Mouse (Mus musculus): Measurements from ENCODE around the gene Arhgef12. TPM values are rescaled to one million over a fixed set of nuclear protein-coding genes. Genes with fewer than 3 reads are reported as not detected.

The Arhgef12 gene
- total and polyA plus RNA-seq, 3 experiments = 11.8 to 33.5 (median 14.7) TPM

- Histone ChIP-seq H3K4me1 (ENCODE audit: control insufficient read depth in 1 of 2, insufficient read depth in 2 of 2, low read length in 2 of 2) (peaks cover 4 to 16% of the 10 kb centered on the region in 2 experiments; a peak in 3 of 4 replicates), H3K27me3 (ENCODE audit: control insufficient read depth in 1 of 2, insufficient read depth in 2 of 2, low read length in 2 of 2) (no peaks in the 10 kb centered on the region), H3K27ac (ENCODE audit: control insufficient read depth, low read depth, low read length) (no peak overlapping the region), H3K9me3 (replicated peaks; ENCODE audit: insufficient read depth, low read length) (no peaks in the 10 kb centered on the region), H3K79me2 (ENCODE audit: control insufficient read depth, insufficient read depth, low read length, poor library complexity) (peaks cover 44% of the 10 kb centered on the region), H3K36me3 (ENCODE audit: control insufficient read depth in 1 of 2, insufficient read depth in 2 of 2, low read length in 2 of 2) (peaks cover 0 to 29% of the 10 kb centered on the region in 2 experiments; a peak in 3 of 4 replicates), H3K9ac (ENCODE audit: control insufficient read depth, low read depth, low read length, poor library complexity, severe bottlenecking) (no peak overlapping the region), H3K4me3 (ENCODE audit: control insufficient read depth in 1 of 2, insufficient read depth in 1 of 2, low read depth in 2 of 2, low read length in 2 of 2) (no peak overlapping the region)
- no peak for DNase-seq (ENCODE audit: low read depth, low spot score)
- TF ChIP-seq POLR2AphosphoS5 (IDR thresholded peaks at IDR 0.05; ENCODE audit: borderline replicate concordance, low read depth, low read length) = no peak
- TF ChIP-seq CHD2 (IDR thresholded peaks at IDR 0.05; ENCODE audit: low read length) = no peak
- no peak for TF ChIP-seq ZNF384 (IDR thresholded peaks at IDR 0.05; ENCODE audit: low read depth, low read length)
- TF ChIP-seq POLR2AphosphoS2 (IDR thresholded peaks at IDR 0.05; ENCODE audit: low read length) = no peak
- TF ChIP-seq JUND (IDR thresholded peaks at IDR 0.05; ENCODE audit: low read depth, low read length) = no peak
- TF ChIP-seq MAX (IDR thresholded peaks at IDR 0.05; ENCODE audit: low read length) = no peak
- no peak for TF ChIP-seq GABPA (IDR thresholded peaks at IDR 0.05; ENCODE audit: low read depth, low read length)
- TF ChIP-seq USF1 (IDR thresholded peaks at IDR 0.05; ENCODE audit: low read depth, low read length) = no peak
- no peak for TF ChIP-seq E2F4 (IDR thresholded peaks at IDR 0.05; ENCODE audit: borderline replicate concordance, low read depth, low read length)
- no peak for TF ChIP-seq TBP (IDR thresholded peaks at IDR 0.05; ENCODE audit: low read depth, low read length)
Observed at GRCm38 (mm10) chr9:43093803-43094202, 13.2 kb downstream of the Arhgef12 start.

GRCm38 (mm10) chr9:43085686-43086285, 21.3 kb downstream of the Arhgef12 start:
- TF ChIP-seq ZKSCAN1 (IDR thresholded peaks at IDR 0.05; ENCODE audit: low read depth, low read length) (no peak), CHD2 (IDR thresholded peaks at IDR 0.05; ENCODE audit: low read length) (no peak), MAX (IDR thresholded peaks at IDR 0.05; ENCODE audit: low read length) (no peak), MYB (IDR thresholded peaks at IDR 0.05; ENCODE audit: low read depth, low read length) (no peak), MYC (IDR thresholded peaks at IDR 0.05; ENCODE audit: low read depth, low read length) (no peak), CHD1 (IDR thresholded peaks at IDR 0.05; ENCODE audit: low read depth, low read length) (no peak), HCFC1 (IDR thresholded peaks at IDR 0.05; ENCODE audit: low read depth, low read length) (no peak), GABPA (IDR thresholded peaks at IDR 0.05; ENCODE audit: low read depth, low read length) (no peak), KAT2A (conservative IDR thresholded peaks at IDR 0.05; ENCODE audit: low read depth, low read length) (no peak), NRF1 (IDR thresholded peaks at IDR 0.05; ENCODE audit: insufficient read depth, low read depth, low read length, poor library complexity, severe bottlenecking) (no peak), ELF1 (IDR thresholded peaks at IDR 0.05; ENCODE audit: low read depth, low read length) (no peak), RCOR1 (IDR thresholded peaks at IDR 0.05; ENCODE audit: low read depth, low read length) (no peak), TCF12 (IDR thresholded peaks at IDR 0.05; ENCODE audit: low read depth, low read length) (no peak), POLR2A (IDR thresholded peaks at IDR 0.05; ENCODE audit: control insufficient read depth in 1 of 2, insufficient read depth in 1 of 2, low read depth in 1 of 2, low read length in 2 of 2, poor library complexity in 1 of 2) (no peak)
- H3K79me2 ChIP-seq (ENCODE audit: control insufficient read depth, insufficient read depth, low read length, poor library complexity) = peaks cover 17% of the 10 kb centered on the region
- H3K36me3 ChIP-seq (ENCODE audit: control insufficient read depth in 1 of 2, insufficient read depth in 2 of 2, low read length in 2 of 2) = peaks cover 0 to 5% of the 10 kb centered on the region in 2 experiments; a peak in 3 of 4 replicates
- peaks cover 5 to 7% of the 10 kb centered on the region in 2 experiments for H3K4me1 ChIP-seq (ENCODE audit: control insufficient read depth in 1 of 2, insufficient read depth in 2 of 2, low read length in 2 of 2)
- no peak overlapping the region for H3K27ac ChIP-seq (ENCODE audit: control insufficient read depth, low read depth, low read length)
- H3K4me3 ChIP-seq (ENCODE audit: control insufficient read depth in 1 of 2, insufficient read depth in 1 of 2, low read depth in 2 of 2, low read length in 2 of 2) = no peak overlapping the region
- no peaks in the 10 kb centered on the region for H3K27me3 ChIP-seq (ENCODE audit: control insufficient read depth in 1 of 2, insufficient read depth in 2 of 2, low read length in 2 of 2)
- H3K9me3 ChIP-seq (replicated peaks; ENCODE audit: insufficient read depth, low read length) = no peaks in the 10 kb centered on the region
- no peak overlapping the region for H3K9ac ChIP-seq (ENCODE audit: control insufficient read depth, low read depth, low read length, poor library complexity, severe bottlenecking)
- no peak for DNase-seq (ENCODE audit: low read depth, low spot score)

Measured in MEL (cell line).